Mouse (Mus musculus) brown adipose tissue, adult 24 weeks (tissue): Measurements from ENCODE around the gene Ptpn9. TPM values are rescaled to one million over a fixed set of nuclear protein-coding genes. Genes with fewer than 3 reads are reported as not detected.

Experiments
- H3K27ac ChIP-seq: fragments of 200-500 bp; replicated peaks from 2 replicates; pipeline ENCODE4 v1.5.1; 2012; ENCODE audit warnings: low read depth, mild to moderate bottlenecking, low read length
- H3K4me1 ChIP-seq: fragments of 200-500 bp; 2 replicates; pipeline ENCODE4 v1.6.1; 2012; ENCODE audit warnings: low read length, mixed read lengths; ENCODE audit not compliant: control insufficient read depth, insufficient read depth, insufficient read length
- H3K4me3 ChIP-seq: fragments of 200-500 bp; 2 replicates; pipeline ENCODE4 v1.5.1; 2012; ENCODE audit warnings: low read depth, mild to moderate bottlenecking, low read length, moderate library complexity; ENCODE audit not compliant: insufficient read depth
- polyA plus RNA-seq: library from polyadenylated mRNA; stranded (reverse); fragments of >200 nt; gene quantifications from 2 replicates; pipeline ENCODE4 v1.2.4, GENCODE M21; 2012; ENCODE audit not compliant: missing spikeins, insufficient read depth, insufficient read length

Ptpn9 gene
- polyA plus RNA-seq, 1 experiment, result 13.4 TPM

GRCm38 (mm10) chr9:57071801-57072351 is 77.2 kb downstream of the Ptpn9 start, which contains the start of gene Sin3a:
Sin3a (plus strand) TSS chr9:57072040.
- H3K4me3 ChIP-seq, result peak within 1 kb of the TSS; percentile 99
- peak within 1 kb of the TSS; percentile 92 for H3K27ac ChIP-seq
- H3K4me1 ChIP-seq, result peaks cover 3% of the 10 kb centered on the region; the same call in 1 of the 2 replicates

- Histone ChIP-seq H3K27ac (peak overlapping the region; percentile 92), H3K4me3 (peak overlapping the region; percentile 99), H3K4me1 (peaks cover 3% of the 10 kb centered on the region; the same call in 1 of the 2 replicates)
These were observed 77.8 kb downstream of the Ptpn9 start for GRCm38 (mm10) chr9:57072526-57072988.

DNA sequence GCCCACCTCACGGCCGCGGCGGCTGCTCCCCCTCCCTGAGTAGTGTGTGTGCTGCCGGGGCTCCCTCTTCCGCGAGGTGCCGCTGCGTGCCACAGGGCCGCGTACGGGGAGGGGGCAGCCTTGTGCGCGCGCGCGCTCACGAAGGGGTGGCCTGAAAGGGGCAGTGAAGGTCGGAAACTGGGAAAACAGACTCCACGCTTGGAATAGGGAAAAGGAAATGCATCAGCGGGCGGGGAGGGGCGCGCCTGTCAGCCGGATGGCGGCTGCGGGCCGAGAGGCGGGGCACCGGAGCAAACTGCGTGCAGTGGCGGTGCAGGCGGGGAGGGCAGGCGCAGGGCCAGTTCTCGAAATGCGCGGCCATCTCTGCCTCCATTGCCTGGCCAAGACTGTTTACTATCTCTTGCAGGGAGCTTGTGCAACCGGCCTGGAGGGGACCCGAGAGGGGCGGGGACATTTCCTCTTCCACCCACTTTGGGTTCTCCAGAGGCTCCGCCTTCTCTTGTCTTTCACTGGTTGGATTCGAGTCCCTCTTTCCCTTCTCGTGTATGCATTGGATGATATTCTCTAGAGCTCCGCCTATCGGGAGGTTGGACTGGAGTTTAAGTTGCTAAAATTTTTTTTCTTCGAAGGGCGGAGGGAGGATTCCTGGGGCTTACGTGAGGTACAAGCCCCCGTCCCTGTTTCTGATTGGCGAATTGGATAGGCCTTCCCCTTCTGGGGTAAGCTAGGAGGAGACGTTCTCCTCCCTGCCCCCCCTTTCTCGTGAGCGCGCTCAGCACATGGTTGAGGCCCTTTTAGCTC is 78.5 kb downstream of the Ptpn9 start:
- H3K27ac ChIP-seq, result peak overlapping the region; percentile 92

GRCm38 (mm10) chr9:57073790-57074094 is 79.0 kb downstream of the Ptpn9 start:
- peak overlapping the region; percentile 58 for H3K4me3 ChIP-seq
- peaks cover 3% of the 10 kb centered on the region; the same call in 1 of the 2 replicates for H3K4me1 ChIP-seq
- H3K27ac ChIP-seq, result peak overlapping the region; percentile 62

More for the DNA sequence above, 78.5 kb downstream of the Ptpn9 start:
- peaks cover 3% of the 10 kb centered on the region; the same call in 1 of the 2 replicates for H3K4me1 ChIP-seq
- peak overlapping the region; percentile 99 for H3K4me3 ChIP-seq

- Histone ChIP-seq H3K4me3 (peak overlapping the region; percentile 58), H3K27ac (peak overlapping the region; percentile 62), H3K4me1 (peaks cover 3% of the 10 kb centered on the region; the same call in 1 of the 2 replicates)
These were observed 79.6 kb downstream of the Ptpn9 start for GRCm38 (mm10) chr9:57074171-57074821.

DNA sequence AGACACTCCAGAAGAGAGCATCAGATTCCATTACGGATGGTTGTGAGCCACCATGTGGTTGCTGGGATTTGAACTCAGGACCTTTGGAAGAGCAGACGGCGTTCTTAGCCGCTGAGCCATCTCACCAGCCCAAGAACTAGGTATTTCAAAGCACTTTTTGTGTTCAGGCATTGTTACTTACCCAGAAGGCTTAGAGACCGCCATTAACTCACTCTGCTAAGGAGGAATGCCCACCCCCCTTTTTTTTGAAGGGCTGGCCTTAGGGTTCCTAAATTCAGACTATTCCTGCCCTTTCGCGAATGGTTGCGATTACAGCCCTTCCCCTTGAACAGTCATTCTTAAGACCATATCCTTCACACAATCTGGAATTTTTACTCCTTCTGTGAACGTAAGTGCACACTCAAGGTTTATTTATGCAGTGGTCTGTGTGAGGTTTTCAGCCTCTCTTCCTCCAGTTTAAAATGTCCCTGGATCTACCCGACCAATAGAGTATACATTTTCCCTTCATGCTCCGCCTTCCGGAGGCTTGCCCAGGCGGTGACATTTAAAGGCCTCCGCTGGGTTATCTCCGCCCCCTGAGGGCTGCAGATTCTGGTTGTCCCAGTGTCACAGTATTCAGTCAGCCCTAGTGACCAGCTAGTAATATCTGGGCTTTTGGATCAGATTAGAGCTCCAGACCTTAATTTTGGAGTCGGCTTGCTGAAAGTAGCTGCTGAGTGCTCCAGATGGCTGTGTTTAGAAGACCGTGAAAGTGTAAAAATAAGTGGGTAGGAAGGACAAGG is 80.3 kb downstream of the Ptpn9 start:
- Histone ChIP-seq H3K4me3 (peak overlapping the region; percentile 53), H3K27ac (peak overlapping the region; percentile 49; the same call in 1 of the 2 replicates), H3K4me1 (peaks cover 3% of the 10 kb centered on the region; the same call in 1 of the 2 replicates)

- Histone ChIP-seq H3K4me3 (peak overlapping the region; percentile 53), H3K4me1 (peaks cover 3% of the 10 kb centered on the region; the same call in 1 of the 2 replicates), H3K27ac (peak overlapping the region; percentile 38)
These were observed 81.1 kb downstream of the Ptpn9 start for GRCm38 (mm10) chr9:57075681-57076381.

DNA sequence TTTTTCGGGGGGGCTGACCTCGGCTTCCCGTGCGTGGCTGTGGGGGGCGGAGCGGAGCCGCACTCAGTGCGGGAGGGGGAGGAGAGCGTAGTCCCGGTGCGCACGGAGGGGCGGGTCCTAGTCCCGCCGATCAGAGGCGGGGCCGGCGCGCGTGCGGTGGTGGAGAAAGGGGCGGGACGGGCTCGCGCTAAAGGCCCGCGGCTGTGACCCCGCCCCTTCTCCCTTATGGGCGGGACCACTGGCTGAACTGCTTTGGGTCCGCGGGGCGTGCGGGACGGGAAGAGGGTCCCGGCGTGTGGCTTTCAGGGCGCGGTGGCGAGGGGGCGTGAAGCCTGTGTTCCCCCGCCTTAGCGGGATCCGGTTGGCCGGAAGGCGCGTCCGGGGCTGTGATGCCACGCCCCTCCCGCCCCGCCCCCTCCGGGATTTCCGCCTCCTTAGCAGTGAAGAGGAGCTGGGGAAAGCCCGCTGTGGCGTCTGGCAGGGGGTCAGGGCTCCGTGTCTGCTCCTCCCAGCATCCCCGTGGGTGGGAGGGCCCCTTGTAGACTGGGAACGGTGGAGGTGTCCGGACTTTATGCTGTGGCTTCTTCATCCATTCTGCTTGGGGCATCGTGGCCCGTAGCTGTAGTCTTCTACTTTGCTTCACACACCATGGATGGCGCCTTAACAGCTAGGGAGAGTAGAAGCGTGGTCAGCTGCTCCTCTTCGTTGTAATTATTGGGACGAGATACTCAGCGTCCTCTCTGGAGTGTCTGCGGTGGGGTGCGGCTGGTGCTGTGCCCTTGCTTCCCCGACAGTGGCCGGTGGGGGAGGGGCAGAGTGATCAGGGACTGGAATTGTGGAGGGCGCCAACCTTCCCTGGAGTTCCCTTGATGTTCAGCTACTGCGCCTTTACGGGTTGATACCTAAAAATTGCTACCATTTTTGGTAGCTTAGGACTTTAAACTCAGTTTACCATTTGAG is 82.3 kb downstream of the Ptpn9 start:
- H3K27ac ChIP-seq, result peak overlapping the region; percentile 74
- peak overlapping the region; percentile 90 for H3K4me3 ChIP-seq
- H3K4me1 ChIP-seq, result peaks cover 3% of the 10 kb centered on the region; the same call in 1 of the 2 replicates

DNA sequence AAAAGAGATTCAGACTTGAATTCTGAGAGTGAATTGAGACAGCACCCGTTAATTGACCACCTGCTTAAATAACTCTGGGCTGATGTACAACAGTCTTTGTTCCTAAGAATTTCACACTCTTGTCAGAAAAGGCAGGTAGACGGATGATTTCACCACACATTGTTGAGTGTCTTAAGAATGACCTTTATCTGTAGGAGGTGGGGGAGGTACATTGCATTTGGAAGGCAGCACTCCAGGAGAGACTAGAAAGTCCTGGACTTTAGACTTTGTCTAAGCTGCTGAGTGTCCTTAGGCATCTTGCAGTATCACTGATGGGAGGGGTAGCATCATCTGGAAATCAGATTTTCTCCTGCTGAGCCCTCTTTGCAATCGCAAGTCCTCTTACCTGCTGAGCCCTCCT is 87.5 kb downstream of the Ptpn9 start:
- Histone ChIP-seq H3K4me3 (no peak overlapping the region), H3K4me1 (no peaks in the 10 kb centered on the region), H3K27ac (no peak overlapping the region)

Other genes starting within 250 kb of the Ptpn9 start
- not detected in 2 replicates for gene Lingo1, start 198.5 kb upstream of the Ptpn9 start, polyA plus RNA-seq
- 19.3 and 37.5 TPM in 2 replicates for gene Odf3l1, start 130.2 kb upstream of the Ptpn9 start, polyA plus RNA-seq
- gene Cspg4, start 129.9 kb upstream of the Ptpn9 start, polyA plus RNA-seq, result 21.4 and 26.0 TPM in 2 replicates
- 5.9 and 6.8 TPM in 2 replicates for gene Snx33, start 66.6 kb upstream of the Ptpn9 start, polyA plus RNA-seq
- 52.9 and 57.6 TPM in 2 replicates for gene Imp3, start 57.4 kb upstream of the Ptpn9 start, polyA plus RNA-seq
- gene Snupn, start 44.0 kb upstream of the Ptpn9 start, polyA plus RNA-seq, result 9.4 and 10.9 TPM in 2 replicates
- gene Sin3a, start 77.1 kb downstream of the Ptpn9 start, polyA plus RNA-seq, result 14.9 and 20.4 TPM in 2 replicates
- 33.1 and 72.3 TPM in 2 replicates for gene Man2c1, start 135.8 kb downstream of the Ptpn9 start, polyA plus RNA-seq
- 9.9 and 10.9 TPM in 2 replicates for gene Neil1, start 153.4 kb downstream of the Ptpn9 start, polyA plus RNA-seq
- 65.1 and 89.8 TPM in 2 replicates for gene Commd4, start 163.4 kb downstream of the Ptpn9 start, polyA plus RNA-seq
- not detected in 2 replicates for gene Trcg1, start 241.6 kb downstream of the Ptpn9 start, polyA plus RNA-seq